Mouse (Mus musculus) intestine, embryonic 16.5 days (tissue): ENCODE data around the gene Paip2b. TPM values are rescaled to one million over a fixed set of nuclear protein-coding genes. Genes with fewer than 3 reads are reported as not detected.
A peak's percentile ranks its signal among the peaks of the same experiment; 100 is the strongest.
"Not testable (repeated sequence)": the region's sequence is repeated elsewhere in the genome, so short reads cannot be mapped to it uniquely, and the experiment has no call there.

Experiments used
- ATAC-seq: fragments of 200-750 bp; cut with Nextera tagmentation; 2 replicates; pipeline ENCODE4 v1.8.0; 2017; ENCODE audit warnings: moderate TSS enrichment, moderate library complexity
- H3K27ac ChIP-seq: fragments of 300-500 bp; sonication (generic); 2 replicates; pipeline ENCODE4 v1.5.1; 2014; ENCODE audit warnings: mild to moderate bottlenecking, low read length
- H3K27me3 ChIP-seq: fragments of 300-500 bp; sonication (generic); replicated peaks from 2 replicates; pipeline ENCODE4 v1.6.1; 2014; ENCODE audit warnings: low read length, control low read depth, mixed read lengths; ENCODE audit not compliant: control insufficient read depth, insufficient read depth
- H3K36me3 ChIP-seq: fragments of 300-500 bp; sonication (generic); 2 replicates; pipeline ENCODE4 v1.6.1; 2014; ENCODE audit warnings: low read length, control low read depth; ENCODE audit not compliant: control insufficient read depth, insufficient read depth
- H3K4me1 ChIP-seq: fragments of 300-500 bp; sonication (generic); 2 replicates; pipeline ENCODE4 v1.6.1; 2014; ENCODE audit warnings: low read length, control low read depth, mixed read lengths; ENCODE audit not compliant: control insufficient read depth, insufficient read depth
- H3K4me2 ChIP-seq: fragments of 300-500 bp; sonication (generic); 2 replicates; pipeline ENCODE4 v1.6.1; 2014; ENCODE audit warnings: low read depth, low read length, control low read depth
- H3K4me3 ChIP-seq: fragments of 300-500 bp; sonication (generic); 2 replicates; pipeline ENCODE4 v1.5.1; 2014; ENCODE audit warnings: mild to moderate bottlenecking, low read length
- H3K9ac ChIP-seq: fragments of 300-500 bp; sonication (generic); 2 replicates; pipeline ENCODE4 v1.6.1; 2014; ENCODE audit warnings: low read depth, low read length
- H3K9me3 ChIP-seq: fragments of 300-500 bp; sonication (generic); 2 replicates; pipeline ENCODE4 v1.6.1; 2016; ENCODE audit warnings: low read length, control low read depth; ENCODE audit not compliant: control insufficient read depth
- WGBS: fragments of 180-500 bp; shearing (Covaris S2); extraction: QIAGEN DNeasy Blood & Tissue Kit; methylation state at CpG from one replicate; pipeline ENCODE4 v1.1.7; 2014; 5-methylcytosine and 5-hydroxymethylcytosine counted together
- polyA plus RNA-seq: library from polyadenylated mRNA; unstranded; fragments of >200 nt; fragmentation: Nextera tagmentation; extraction: Ambion mirVana; gene quantifications from 2 replicates; pipeline ENCODE4 v1.2.1, GENCODE M21; 2015

Gene Paip2b
- polyA plus RNA-seq, 1 experiment from 2014 or later, result 13.4 TPM

- peak; percentile 96 for ATAC-seq
- no peaks in the 10 kb centered on the region for H3K9me3 ChIP-seq
- WGBS, result 63% methylated on average over 1 of the region's 1 CpGs
Measured at GRCm38 (mm10) chr6:83818996-83819395, 12.5 kb downstream of the Paip2b start.

DNA sequence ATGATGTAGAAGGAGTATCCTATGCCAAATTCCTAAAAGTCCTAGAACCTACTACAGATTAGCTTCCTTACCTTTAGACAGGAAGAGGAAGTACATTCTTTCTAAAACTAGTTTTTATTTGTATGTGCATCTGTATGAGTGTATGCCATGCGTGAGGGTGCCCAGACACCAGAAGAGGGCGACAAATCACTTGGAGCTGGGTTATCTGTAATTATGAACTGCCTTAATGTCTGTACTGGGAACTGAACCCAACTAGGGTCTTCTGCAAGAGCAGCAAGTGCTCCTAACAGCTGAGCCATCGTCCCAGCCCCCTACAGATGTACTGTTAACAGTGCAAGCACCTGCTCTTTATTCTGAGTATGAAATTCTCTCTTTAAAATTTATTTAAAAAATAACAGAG is 15.7 kb downstream of the Paip2b start:
- no peak overlapping the region for H3K4me2 ChIP-seq
- 0 out of 2 replicates have a peak, but pooled peaks cover 4% of the 10 kb centered on the region for H3K36me3 ChIP-seq
- no peak overlapping the region for H3K27ac ChIP-seq
- H3K9ac ChIP-seq, result no peak overlapping the region
- no peak overlapping the region for H3K4me3 ChIP-seq
- no peaks in the 10 kb centered on the region for H3K9me3 ChIP-seq
- 0 out of 2 replicates have a peak, but pooled peaks cover 2% of the 10 kb centered on the region for H3K4me1 ChIP-seq
- no peaks in the 10 kb centered on the region for H3K27me3 ChIP-seq
- ATAC-seq, result no peak
- 93% methylated on average over 3 of the region's 3 CpGs for WGBS

More at GRCm38 (mm10) chr6:83818996-83819395, 12.5 kb downstream of the Paip2b start:
- Histone ChIP-seq H3K27me3 (no peaks in the 10 kb centered on the region), H3K9ac (no peak overlapping the region), H3K27ac (peak overlapping the region; percentile 47; the same call in 1 of the 2 replicates), H3K36me3 (no peaks in the 10 kb centered on the region), H3K4me3 (no peak overlapping the region), H3K4me2 (no peak overlapping the region), H3K4me1 (peaks cover 5% of the 10 kb centered on the region; the same call in 1 of the 2 replicates)

- no peaks in the 10 kb centered on the region for H3K27me3 ChIP-seq
- no peaks in the 10 kb centered on the region for H3K9me3 ChIP-seq
- no peak overlapping the region for H3K27ac ChIP-seq
- peaks cover 5% of the 10 kb centered on the region for H3K36me3 ChIP-seq
- no peak overlapping the region for H3K4me3 ChIP-seq
- no peak overlapping the region for H3K4me2 ChIP-seq
- H3K4me1 ChIP-seq, result peaks cover 1% of the 10 kb centered on the region; the same call in 1 of the 2 replicates
- no peak for ATAC-seq
- WGBS, result 89% methylated on average over 3 of the region's 3 CpGs
- no peak overlapping the region for H3K9ac ChIP-seq
Measured at GRCm38 (mm10) chr6:83802846-83803245, 28.7 kb downstream of the Paip2b start.

DNA sequence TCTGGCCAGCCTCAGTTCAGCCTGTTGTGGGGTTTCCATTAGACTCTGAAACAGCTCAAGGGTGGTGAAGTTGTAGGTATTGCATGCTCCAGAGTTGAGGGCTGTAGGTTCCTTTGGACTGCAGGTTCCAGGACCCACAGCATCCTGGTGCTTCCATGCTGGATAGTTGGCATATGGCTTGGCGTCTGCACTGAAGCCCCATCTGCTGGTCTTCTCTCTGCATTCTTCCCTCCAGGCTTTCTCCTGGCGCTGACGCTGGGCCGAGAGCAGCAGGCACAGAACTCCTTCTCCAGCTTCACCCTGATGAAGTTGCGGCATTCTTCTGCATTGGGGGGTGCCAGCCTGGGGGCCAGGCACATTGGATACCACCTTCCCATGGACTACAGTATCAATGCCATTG is 29.5 kb downstream of the Paip2b start:
- no peak for ATAC-seq
- H3K4me2 ChIP-seq, result no peak overlapping the region
- H3K9ac ChIP-seq, result no peak overlapping the region
- no peaks in the 10 kb centered on the region for H3K27me3 ChIP-seq
- peaks cover 2% of the 10 kb centered on the region; the same call in 1 of the 2 replicates for H3K4me1 ChIP-seq
- no peak overlapping the region for H3K27ac ChIP-seq
- WGBS, result 90% methylated on average over 5 of the region's 5 CpGs
- H3K36me3 ChIP-seq, result peaks cover 5% of the 10 kb centered on the region
- H3K9me3 ChIP-seq, result no peaks in the 10 kb centered on the region
- no peak overlapping the region for H3K4me3 ChIP-seq

DNA sequence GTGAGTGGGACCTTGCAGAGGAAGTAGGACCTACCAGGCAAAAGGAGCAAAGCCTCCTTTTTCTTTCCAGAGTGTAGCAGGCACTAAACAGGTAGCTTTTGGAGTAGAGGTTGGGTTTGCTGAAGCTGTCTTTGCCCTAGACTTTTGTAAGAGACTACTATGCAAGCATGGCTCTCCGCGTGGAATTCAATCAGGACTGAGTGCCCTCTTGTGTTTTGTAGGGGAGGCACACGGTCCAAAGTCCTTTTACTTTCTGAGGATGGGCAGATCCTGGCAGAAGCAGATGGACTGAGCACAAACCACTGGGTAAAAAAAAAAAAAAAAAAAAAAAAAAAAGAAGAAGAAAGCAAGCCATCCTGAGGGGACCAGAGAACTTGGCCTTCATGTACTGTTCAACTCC is 34.9 kb downstream of the Paip2b start:
- 39% methylated on average over 3 of the region's 3 CpGs for WGBS
- no peak for ATAC-seq
- Histone ChIP-seq H3K9ac (no peak overlapping the region), H3K4me1 (peaks cover 7% of the 10 kb centered on the region; the same call in 1 of the 2 replicates), H3K27me3 (no peaks in the 10 kb centered on the region), H3K4me2 (peak overlapping the region; percentile 89), H3K4me3 (no peak overlapping the region), H3K36me3 (no peaks in the 10 kb centered on the region), H3K27ac (peak overlapping the region; percentile 98), H3K9me3 (no peaks in the 10 kb centered on the region)

- Histone ChIP-seq H3K36me3 (no peaks in the 10 kb centered on the region), H3K9me3 (no peaks in the 10 kb centered on the region), H3K4me3 (peak overlapping the region; percentile 77), H3K4me1 (peaks cover 7% of the 10 kb centered on the region; the same call in 1 of the 2 replicates), H3K9ac (peak overlapping the region; percentile 86), H3K4me2 (peak overlapping the region; percentile 89), H3K27ac (peak overlapping the region; percentile 98), H3K27me3 (no peaks in the 10 kb centered on the region)
- peak; percentile 55 for ATAC-seq
- WGBS, result 3% methylated on average over 13 of the region's 13 CpGs
Measured at GRCm38 (mm10) chr6:83795492-83795900, 36.0 kb downstream of the Paip2b start.

DNA sequence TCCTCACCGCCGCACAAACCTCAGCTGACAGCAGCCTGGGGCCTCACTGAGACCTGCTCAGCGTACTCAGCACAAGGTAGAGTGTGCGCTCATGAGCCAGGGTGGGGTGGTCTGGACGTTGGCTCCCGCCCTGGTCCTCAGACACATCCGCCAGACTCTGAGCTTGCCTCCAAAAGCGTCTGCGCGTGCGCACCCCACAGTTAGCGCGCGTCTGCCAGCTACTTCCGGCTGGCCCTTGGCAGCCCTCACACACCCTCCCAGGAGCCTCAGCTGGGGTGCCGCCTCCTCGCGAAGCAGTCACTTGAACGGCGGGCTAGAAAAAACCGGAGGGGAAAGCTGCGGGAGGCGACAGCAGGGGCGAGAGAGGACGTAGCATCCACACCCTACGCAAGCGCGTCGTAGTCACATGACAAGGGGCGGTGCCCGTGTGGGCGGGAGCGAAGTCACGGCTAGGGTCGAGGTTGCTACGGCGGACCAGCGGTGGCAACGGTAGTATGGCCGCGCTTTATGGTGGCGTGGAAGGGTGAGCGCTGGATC is 36.7 kb downstream of the Paip2b start, which contains the start of gene Nagk:
Gene Nagk, plus strand, starts transcription at position 223 of the 537 bp plus-strand sequence.
- H3K36me3 ChIP-seq, result no peaks in the 10 kb centered on the region
- H3K9ac ChIP-seq, result peak within 1 kb of the TSS; percentile 86
- peak within 1 kb of the TSS; percentile 98 for H3K27ac ChIP-seq
- H3K4me2 ChIP-seq, result peak within 1 kb of the TSS; percentile 89
- peak within 1 kb of the TSS; percentile 77 for H3K4me3 ChIP-seq
- no peaks in the 10 kb centered on the region for H3K9me3 ChIP-seq
- ATAC-seq, result peak; percentile 94
- WGBS, result under 1% methylated on average over 43 of the region's 43 CpGs
- no peaks in the 10 kb centered on the region for H3K27me3 ChIP-seq
- peaks cover 7% of the 10 kb centered on the region; the same call in 1 of the 2 replicates for H3K4me1 ChIP-seq

GRCm38 (mm10) chr6:83791251-83791890 is 40.2 kb downstream of the Paip2b start:
- no peaks in the 10 kb centered on the region for H3K27me3 ChIP-seq
- H3K9me3 ChIP-seq, result no peaks in the 10 kb centered on the region
- H3K9ac ChIP-seq, result no peak overlapping the region
- 74% methylated on average over 4 of the region's 4 CpGs for WGBS
- H3K4me3 ChIP-seq, result no peak overlapping the region
- ATAC-seq, result no peak
- no peak overlapping the region for H3K27ac ChIP-seq
- no peaks in the 10 kb centered on the region for H3K36me3 ChIP-seq
- H3K4me1 ChIP-seq, result peaks cover 3% of the 10 kb centered on the region; the same call in 1 of the 2 replicates
- H3K4me2 ChIP-seq, result no peak overlapping the region

GRCm38 (mm10) chr6:83790533-83790932 is 41.0 kb downstream of the Paip2b start:
- H3K9ac ChIP-seq, ATAC-seq, H3K27me3 ChIP-seq, H3K9me3 ChIP-seq, H3K27ac ChIP-seq, H3K4me3 ChIP-seq, H3K4me1 ChIP-seq, H3K36me3 ChIP-seq, H3K4me2 ChIP-seq: not testable (repeated sequence)
- 80% methylated on average over 5 of the region's 5 CpGs for WGBS
